In genomic region chr3:87986868-87987267, GRCm38 (mm10) we compare ENCODE assay signal across 8 mouse cellular contexts. TPM values are rescaled to one million over a fixed set of nuclear protein-coding genes. Genes with fewer than 3 reads are reported as not detected.
DNase-seq lines count a peak whose midpoint lies in the region; ATAC-seq and TF ChIP-seq lines count a peak whose summit lies in the region.

No protein-coding gene starts in this region.

- peak; percentile 98 for DNase-seq in ES-E14 (ENCODE audit: low read depth, low spot score)
- peak; percentile 79 for DNase-seq in cerebellum, adult 11-12 months
- peak; percentile 86 for DNase-seq in heart, postnatal 25 days (ENCODE audit: low spot score)
- DNase-seq in layer of hippocampus, adult 18-20 months (ENCODE audit: low spot score in 2 of 2): peak; percentile 78 to 93
- DNase-seq in lung, adult 2 months: peak; percentile 89
- peak; percentile 60 to 75 for DNase-seq in thymus, adult 18-20 months

- no peak overlapping the region; the same call in 1 of the 2 replicates for H3K9ac ChIP-seq in ES-E14 (ENCODE audit: insufficient read depth, low read depth, low read length, poor library complexity, severe bottlenecking)
- H3K9ac ChIP-seq in forebrain, embryonic 15.5 days (replicated peaks): peak overlapping the region; percentile 54; the same call in 1 of the 2 replicates

- in situ Hi-C loops in ES-E14 (cut with MboI; ENCODE audit: low sequenced_read_pairs in 2 of 2, unreplicated experiment in 2 of 2): loop anchor here in 1 of 2 experiments (5.0 kb wide), 1 partner anchor 50 kb away; no protein-coding TSS in a partner anchor

- H3K4me2 ChIP-seq in forebrain, embryonic 15.5 days (replicated peaks): peak overlapping the region; percentile 78

- peak; percentile 92 for TF ChIP-seq CTCF in lung, adult 2 months (IDR thresholded peaks at IDR 0.05; ENCODE audit: insufficient read depth, low read length)

- intact Hi-C loops in heart, postnatal 25 days (cut with DNase I): loop anchor here (1.0 to 10.0 kb wide), 3 partner anchors 17 to 222 kb away; no protein-coding TSS in a partner anchor

- no peak overlapping the region for H3K27ac ChIP-seq in ES-E14 (ENCODE audit: insufficient read depth, low read depth, low read length, poor library complexity, severe bottlenecking)
- H3K27ac ChIP-seq in forebrain, embryonic 15.5 days (replicated peaks): peak overlapping the region; percentile 59

- peaks cover 2 to 29% of the 10 kb centered on the region in 2 experiments; a peak in 2 of 4 replicates for H3K4me1 ChIP-seq in ES-E14 (ENCODE audit: control insufficient read depth in 2 of 2, insufficient read depth in 2 of 2, low read length in 2 of 2, poor library complexity in 1 of 2)
- peaks cover 64% of the 10 kb centered on the region for H3K4me1 ChIP-seq in forebrain, embryonic 15.5 days
- H3K4me1 ChIP-seq in lung, adult 2 months (ENCODE audit: control insufficient read depth, insufficient read depth, low read length): peaks cover 30% of the 10 kb centered on the region

- no peaks in the 10 kb centered on the region for H3K36me3 ChIP-seq in ES-E14 (ENCODE audit: control insufficient read depth, insufficient read depth, low read length, poor library complexity, severe bottlenecking)
- H3K36me3 ChIP-seq in forebrain, embryonic 15.5 days: no peaks in the 10 kb centered on the region

- peak; percentile 75 for ATAC-seq in forebrain, embryonic 15.5 days (replicated peaks)
- ATAC-seq in neutrophil, adult 5-6 weeks (ENCODE audit: extremely low read depth, insufficient number of reproducible peaks, low FRiP score, poor library complexity, severe bottlenecking): peak; percentile 67

- H3K4me3 ChIP-seq in ES-E14 (ENCODE audit: insufficient read depth in 1 of 2, low read depth in 1 of 2, low read length in 2 of 2, poor library complexity in 1 of 2, severe bottlenecking in 1 of 2): peak overlapping the region in 1 of 2 experiments; percentile 60; a peak in 2 of 4 replicates
- peak overlapping the region; percentile 44 for H3K4me3 ChIP-seq in forebrain, embryonic 15.5 days
- H3K4me3 ChIP-seq in lung, adult 2 months (replicated peaks; ENCODE audit: extremely low read depth, low read depth, low read length): no peak overlapping the region

- H3K27me3 ChIP-seq in forebrain, embryonic 15.5 days: 0 out of 2 replicates have a peak, but pooled peaks cover 4% of the 10 kb centered on the region

- H3K9me3 ChIP-seq in ES-E14 (ENCODE audit: control insufficient read depth, insufficient read depth, low read depth, low read length): no peaks in the 10 kb centered on the region
- H3K9me3 ChIP-seq in forebrain, embryonic 15.5 days: no peaks in the 10 kb centered on the region

- TF ChIP-seq POLR2A in lung, adult 2 months (IDR thresholded peaks at IDR 0.05; ENCODE audit: borderline replicate concordance, extremely low read depth, low read depth, low read length): no peak

- WGBS in forebrain, embryonic 15.5 days: under 1% methylated on average over 17 of the region's 17 CpGs
- WGBS in lung, adult 2 months: 1% methylated on average over 17 of the region's 17 CpGs

TF ChIP-seq in ES-E14, 5 proteins besides CTCF, POLR2A, EP300 and RAD21:
- TF ChIP-seq HCFC1 (IDR thresholded peaks at IDR 0.05; ENCODE audit: borderline replicate concordance, insufficient read depth, low read length) (peak; percentile 21; the same call in 1 of the 2 replicates), MAFK (IDR thresholded peaks at IDR 0.05; ENCODE audit: insufficient read depth, low read depth, low read length) (0 out of 2 replicates have a peak, but pooled peaks have one; percentile 59), ZC3H11A (IDR thresholded peaks at IDR 0.05; ENCODE audit: borderline replicate concordance, low read depth, low read length) (peak; percentile 84), ZNF384 (IDR thresholded peaks at IDR 0.05; ENCODE audit: low read depth, low read length) (no peak)

RNA-seq across cellular contexts. Expression of gene Bcan, which starts 13.2 kb away (rescaled TPM):
- total RNA-seq in ES-E14 (2012; rRNA removed): 1.4 and 2.6 TPM in 2 replicates
- polyA plus RNA-seq in forebrain, embryonic 15.5 days (2015; fragmentation: Nextera tagmentation; extraction: Ambion mirVana): 26.6 and 27.2 TPM in 2 replicates
- total RNA-seq in heart, postnatal 25 days (2021): under 1 TPM; 0.14 to 0.26 TPM
- total RNA-seq in layer of hippocampus, adult 18-20 months (2021): 100 to 1,000 TPM; 281 to 298 TPM
- polyA plus RNA-seq in lung, adult 2 months (2012; rRNA removed): 7.2 and 8.3 TPM in 2 replicates
- total RNA-seq in neutrophil, adult 5-6 weeks (2017): not detected in 2 replicates

RNA-seq across cellular contexts. Expression of gene Nes, which starts 16.0 kb away (rescaled TPM):
- 22.3 and 29.4 TPM in 2 replicates for total RNA-seq in ES-E14 (2012; rRNA removed)
- polyA plus RNA-seq in forebrain, embryonic 15.5 days (2015; fragmentation: Nextera tagmentation; extraction: Ambion mirVana): 50.0 and 56.7 TPM in 2 replicates
- total RNA-seq in heart, postnatal 25 days (2021): 10 to 100 TPM; 20.9 to 25.1 TPM
- total RNA-seq in layer of hippocampus, adult 18-20 months (2021): 1 to 10 TPM; 3.6 to 4.7 TPM
- 26.4 and 31.4 TPM in 2 replicates for polyA plus RNA-seq in lung, adult 2 months (2012; rRNA removed)
- 0.12 TPM in 1 of 2 replicates, not detected in the other for total RNA-seq in neutrophil, adult 5-6 weeks (2017)

RNA-seq across cellular contexts. Expression of gene Crabp2, which starts 38.4 kb away (rescaled TPM):
- 9.4 and 19.7 TPM in 2 replicates for total RNA-seq in ES-E14 (2012; rRNA removed)
- polyA plus RNA-seq in forebrain, embryonic 15.5 days (2015; fragmentation: Nextera tagmentation; extraction: Ambion mirVana): 14.9 and 18.4 TPM in 2 replicates
- not detected for total RNA-seq in heart, postnatal 25 days (2021)
- 1 to 10 TPM; 1.4 to 2.6 TPM for total RNA-seq in layer of hippocampus, adult 18-20 months (2021)
- polyA plus RNA-seq in lung, adult 2 months (2012; rRNA removed): 15.1 TPM in 1 of 2 replicates, not detected in the other
- not detected in 2 replicates for total RNA-seq in neutrophil, adult 5-6 weeks (2017)

RNA-seq across cellular contexts. Expression of gene Hapln2, which starts 40.5 kb away (rescaled TPM):
- not detected in 2 replicates for total RNA-seq in ES-E14 (2012; rRNA removed)
- 0.43 and 0.89 TPM in 2 replicates for polyA plus RNA-seq in forebrain, embryonic 15.5 days (2015; fragmentation: Nextera tagmentation; extraction: Ambion mirVana)
- total RNA-seq in heart, postnatal 25 days (2021): not detected
- total RNA-seq in layer of hippocampus, adult 18-20 months (2021): 10 to 100 TPM; 33.0 to 33.4 TPM
- 0.06 and 0.37 TPM in 2 replicates for polyA plus RNA-seq in lung, adult 2 months (2012; rRNA removed)
- not detected in 2 replicates for total RNA-seq in neutrophil, adult 5-6 weeks (2017)

RNA-seq across cellular contexts. Expression of gene Gpatch4, which starts 56.0 kb away (rescaled TPM):
- 33.5 and 37.9 TPM in 2 replicates for total RNA-seq in ES-E14 (2012; rRNA removed)
- polyA plus RNA-seq in forebrain, embryonic 15.5 days (2015; fragmentation: Nextera tagmentation; extraction: Ambion mirVana): 29.7 and 31.1 TPM in 2 replicates
- 10 to 100 TPM in 1 of 2 experiments, 1 to 10 TPM in 1; 7.8 to 10.2 TPM for total RNA-seq in heart, postnatal 25 days (2021)
- total RNA-seq in layer of hippocampus, adult 18-20 months (2021): 10 to 100 TPM; 16.3 to 16.5 TPM
- polyA plus RNA-seq in lung, adult 2 months (2012; rRNA removed): 5.7 and 7.2 TPM in 2 replicates
- total RNA-seq in neutrophil, adult 5-6 weeks (2017): 13.5 and 14.9 TPM in 2 replicates

Comparison
In these comparisons a context has a peak if more than half of its experiments do, and no peak if none do; other contexts are left out.
1. RNA of gene Bcan, which starts 13.2 kb away (total RNA-seq): 281 to 298 TPM in layer of hippocampus, adult 18-20 months; 1.4 to 2.6 TPM in ES-E14, 0.14 to 0.26 TPM in heart, postnatal 25 days and not detected in neutrophil, adult 5-6 weeks; every median in the first group is over 10 times any median in the second.
2. Peak in every context shown above with its lines, with median percentiles within 50 percentile points of each other: DNase-seq.